Mouse (Mus musculus): Measurements from ENCODE around the gene Etfbkmt. TPM values are rescaled to one million over a fixed set of nuclear protein-coding genes. Genes with fewer than 3 reads are reported as not detected.

Etfbkmt gene
- polyA plus RNA-seq, 2 experiments: 7.8 to 11.6 TPM

GRCm38 (mm10) chr6:149131111-149131510 lies 8.5 kb upstream of the Etfbkmt start:
- H3K9me3 ChIP-seq (ENCODE audit: control insufficient read depth, low read length): no peaks in the 10 kb centered on the region
- WGBS (ENCODE audit: insufficient replicate concordance): 31% methylated on average over 3 of the region's 3 CpGs
- peaks cover 3 to 10% of the 10 kb centered on the region in 2 experiments; a peak in 3 of 4 replicates for H3K4me1 ChIP-seq (replicated peaks; ENCODE audit: control insufficient read depth in 2 of 2, insufficient read depth in 2 of 2, low read length in 1 of 2)
- no peak overlapping the region for H3K9ac ChIP-seq (replicated peaks)
- no peaks in the 10 kb centered on the region for H3K36me3 ChIP-seq (replicated peaks; ENCODE audit: control insufficient read depth, insufficient read depth, low read depth)
- no peak overlapping the region for H3K4me2 ChIP-seq (ENCODE audit: low read depth)
- H3K4me3 ChIP-seq (ENCODE audit: insufficient read depth in 1 of 2, low read depth in 2 of 2, low read length in 2 of 2): no peak overlapping the region
- H3K27ac ChIP-seq: no peak overlapping the region
- H3K27me3 ChIP-seq (ENCODE audit: control insufficient read depth, insufficient read depth, low read length): no peaks in the 10 kb centered on the region
- no peak for DNase-seq (ENCODE audit: low read depth in 3 of 3, low spot score in 3 of 3)
- no peak for ATAC-seq (ENCODE audit: insufficient read depth)
- TF ChIP-seq CTCF (IDR thresholded peaks at IDR 0.05; ENCODE audit: low read depth): no peak
- no peak for TF ChIP-seq EP300 (IDR thresholded peaks at IDR 0.05; ENCODE audit: low read depth)

GRCm38 (mm10) chr6:149132311-149133077 lies 7.2 kb upstream of the Etfbkmt start:
- 23% methylated on average over 5 of the region's 5 CpGs for WGBS (ENCODE audit: insufficient replicate concordance)
- TF ChIP-seq EP300 (IDR thresholded peaks at IDR 0.05; ENCODE audit: low read depth) (no peak), CTCF (IDR thresholded peaks at IDR 0.05; ENCODE audit: low read depth) (peak; percentile 70)
- H3K4me2 ChIP-seq (ENCODE audit: low read depth): no peak overlapping the region
- no peak overlapping the region for H3K9ac ChIP-seq (replicated peaks)
- H3K4me1 ChIP-seq (replicated peaks; ENCODE audit: control insufficient read depth in 2 of 2, insufficient read depth in 2 of 2, low read length in 1 of 2): peaks cover 3 to 10% of the 10 kb centered on the region in 2 experiments; a peak in 3 of 4 replicates
- ATAC-seq (ENCODE audit: insufficient read depth) (peak; percentile 40; the same call in 1 of the 2 replicates), DNase-seq (ENCODE audit: low read depth in 3 of 3, low spot score in 3 of 3) (peak; percentile 29 to 58 (median 41))
- H3K27me3 ChIP-seq (ENCODE audit: control insufficient read depth, insufficient read depth, low read length): no peaks in the 10 kb centered on the region
- H3K27ac ChIP-seq: no peak overlapping the region
- H3K36me3 ChIP-seq (replicated peaks; ENCODE audit: control insufficient read depth, insufficient read depth, low read depth): no peaks in the 10 kb centered on the region
- no peaks in the 10 kb centered on the region for H3K9me3 ChIP-seq (ENCODE audit: control insufficient read depth, low read length)
- H3K4me3 ChIP-seq (ENCODE audit: insufficient read depth in 1 of 2, low read depth in 2 of 2, low read length in 2 of 2): no peak overlapping the region

- TF ChIP-seq EP300 (IDR thresholded peaks at IDR 0.05; ENCODE audit: low read depth) (no peak), CTCF (IDR thresholded peaks at IDR 0.05; ENCODE audit: low read depth) (no peak)
- Histone ChIP-seq H3K27ac (no peak overlapping the region), H3K4me3 (ENCODE audit: insufficient read depth in 1 of 2, low read depth in 2 of 2, low read length in 2 of 2) (no peak overlapping the region), H3K9ac (replicated peaks) (no peak overlapping the region), H3K4me2 (ENCODE audit: low read depth) (no peak overlapping the region), H3K27me3 (ENCODE audit: control insufficient read depth, insufficient read depth, low read length) (no peaks in the 10 kb centered on the region), H3K9me3 (ENCODE audit: control insufficient read depth, low read length) (no peaks in the 10 kb centered on the region), H3K4me1 (replicated peaks; ENCODE audit: control insufficient read depth in 2 of 2, insufficient read depth in 2 of 2, low read length in 1 of 2) (peaks cover 3 to 10% of the 10 kb centered on the region in 2 experiments; a peak in 3 of 4 replicates), H3K36me3 (replicated peaks; ENCODE audit: control insufficient read depth, insufficient read depth, low read depth) (no peaks in the 10 kb centered on the region)
- ATAC-seq (ENCODE audit: insufficient read depth): peak; percentile 24; the same call in 1 of the 2 replicates
- no peak for DNase-seq (ENCODE audit: low read depth in 3 of 3, low spot score in 3 of 3)
- 36% methylated on average over 5 of the region's 5 CpGs for WGBS (ENCODE audit: insufficient replicate concordance)
Observed at GRCm38 (mm10) chr6:149134391-149135150, 5.1 kb upstream of the Etfbkmt start.

GRCm38 (mm10) chr6:149135631-149136030 lies 4.0 kb upstream of the Etfbkmt start:
- no peak for ATAC-seq (ENCODE audit: insufficient read depth)
- Histone ChIP-seq H3K9me3 (ENCODE audit: control insufficient read depth, low read length) (no peaks in the 10 kb centered on the region), H3K27me3 (ENCODE audit: control insufficient read depth, insufficient read depth, low read length) (no peaks in the 10 kb centered on the region), H3K27ac (no peak overlapping the region), H3K36me3 (replicated peaks; ENCODE audit: control insufficient read depth, insufficient read depth, low read depth) (no peaks in the 10 kb centered on the region), H3K9ac (replicated peaks) (no peak overlapping the region), H3K4me3 (ENCODE audit: insufficient read depth in 1 of 2, low read depth in 2 of 2, low read length in 2 of 2) (no peak overlapping the region), H3K4me1 (replicated peaks; ENCODE audit: control insufficient read depth in 2 of 2, insufficient read depth in 2 of 2, low read length in 1 of 2) (peaks cover 3 to 11% of the 10 kb centered on the region in 2 experiments; a peak in 3 of 4 replicates), H3K4me2 (ENCODE audit: low read depth) (no peak overlapping the region)
- 51% methylated on average over 6 of the region's 6 CpGs for WGBS (ENCODE audit: insufficient replicate concordance)
- TF ChIP-seq EP300 (IDR thresholded peaks at IDR 0.05; ENCODE audit: low read depth): no peak
- TF ChIP-seq CTCF (IDR thresholded peaks at IDR 0.05; ENCODE audit: low read depth): no peak
- DNase-seq (ENCODE audit: low read depth in 3 of 3, low spot score in 3 of 3): no peak

GRCm38 (mm10) chr6:149137936-149138335 lies 1.7 kb upstream of the Etfbkmt start:
- no peak for ATAC-seq (ENCODE audit: insufficient read depth)
- WGBS (ENCODE audit: insufficient replicate concordance): 49% methylated on average over 2 of the region's 2 CpGs
- H3K36me3 ChIP-seq (replicated peaks; ENCODE audit: control insufficient read depth, insufficient read depth, low read depth): no peaks in the 10 kb centered on the region; the same call in 1 of the 2 replicates
- no peak for DNase-seq (ENCODE audit: low read depth in 3 of 3, low spot score in 3 of 3)
- no peak overlapping the region for H3K4me3 ChIP-seq (ENCODE audit: insufficient read depth in 1 of 2, low read depth in 2 of 2, low read length in 2 of 2)
- no peak overlapping the region for H3K4me2 ChIP-seq (ENCODE audit: low read depth)
- peaks cover 5 to 19% of the 10 kb centered on the region in 2 experiments; a peak in 3 of 4 replicates for H3K4me1 ChIP-seq (replicated peaks; ENCODE audit: control insufficient read depth in 2 of 2, insufficient read depth in 2 of 2, low read length in 1 of 2)
- no peak overlapping the region for H3K27ac ChIP-seq
- TF ChIP-seq CTCF (IDR thresholded peaks at IDR 0.05; ENCODE audit: low read depth) (no peak), EP300 (IDR thresholded peaks at IDR 0.05; ENCODE audit: low read depth) (no peak)
- H3K27me3 ChIP-seq (ENCODE audit: control insufficient read depth, insufficient read depth, low read length): no peaks in the 10 kb centered on the region
- H3K9ac ChIP-seq (replicated peaks): no peak overlapping the region
- H3K9me3 ChIP-seq (ENCODE audit: control insufficient read depth, low read length): no peaks in the 10 kb centered on the region
